Mouse (Mus musculus) MEL (cell line): Measurements from ENCODE around the gene Gcc2.

Experiments
- CTCF ChIP-seq, 3 experiments: IDR thresholded peaks in 2 of 3; conservative IDR thresholded peaks in 1 of 3; 2 replicates each; pipeline ENCODE4 v1.5.1; 2011 to 2012; ENCODE audit warnings: low read length in 3 of 3, low read depth in 2 of 3, mild to moderate bottlenecking in 2 of 3, improper control_type of control experiment in 1 of 3, inconsistent platforms in 1 of 3, mixed read lengths in 1 of 3, moderate library complexity in 1 of 3; ENCODE audit not compliant: control insufficient read depth in 1 of 3, insufficient read depth in 1 of 3, poor library complexity in 1 of 3, severe bottlenecking in 1 of 3
- ETS1 ChIP-seq: IDR thresholded peaks from 2 replicates; pipeline ENCODE4 v1.6.1; 2012; ENCODE audit warnings: low read depth, mild to moderate bottlenecking, inconsistent platforms, low read length, improper control_type of control experiment, moderate library complexity
- HCFC1 ChIP-seq: IDR thresholded peaks from 2 replicates; pipeline ENCODE4 v1.6.1; 2012; ENCODE audit warnings: low read depth, mild to moderate bottlenecking, inconsistent platforms, low read length, improper control_type of control experiment, moderate library complexity
- NELFE ChIP-seq: IDR thresholded peaks from 2 replicates; pipeline ENCODE4 v1.6.1; 2011; ENCODE audit warnings: low read depth, low read length, improper control_type of control experiment
- POLR2A ChIP-seq, 2 experiments: IDR thresholded peaks; 2 replicates each; pipeline ENCODE4 v1.6.1; 2011 to 2012; ENCODE audit warnings: low read length in 2 of 2, mild to moderate bottlenecking in 2 of 2, control low read depth in 1 of 2, improper control_type of control experiment in 1 of 2, low read depth in 1 of 2, moderate library complexity in 1 of 2; ENCODE audit not compliant: control insufficient read depth in 1 of 2, insufficient read depth in 1 of 2, poor library complexity in 1 of 2
- TBP ChIP-seq: IDR thresholded peaks from 2 replicates; pipeline ENCODE4 v1.8.0; 2011; ENCODE audit warnings: low read depth, low read length, improper control_type of control experiment

- TF ChIP-seq HCFC1 (no peak), POLR2A (IDR thresholded peaks at IDR 0.05; ENCODE audit: control insufficient read depth in 1 of 2, insufficient read depth in 1 of 2, low read depth in 1 of 2, low read length in 2 of 2, poor library complexity in 1 of 2) (no peak), TBP (no peak), ETS1 (no peak), NELFE (no peak), CTCF (IDR thresholded peaks at IDR 0.05 in 2 of 3, conservative IDR thresholded peaks at IDR 0.05 in 1 of 3; ENCODE audit: control insufficient read depth in 1 of 3, insufficient read depth in 1 of 3, low read depth in 2 of 3, low read length in 3 of 3, poor library complexity in 1 of 3, severe bottlenecking in 1 of 3) (no peak)
Observed at GRCm38 (mm10) chr10:58330635-58331034, 75.3 kb downstream of the Gcc2 start.
